Mouse (Mus musculus): ENCODE results near the gene Resf1. TPM values are rescaled to one million over a fixed set of nuclear protein-coding genes. Genes with fewer than 3 reads are reported as not detected.

Gene Resf1
- total RNA-seq, 1 experiment = 124 TPM

- H3K4me1 ChIP-seq (ENCODE audit: control insufficient read depth in 2 of 2, insufficient read depth in 2 of 2, low read length in 2 of 2, poor library complexity in 1 of 2) = peaks cover 0 to 1% of the 10 kb centered on the region in 2 experiments; a peak in 1 of 4 replicates
Measured at GRCm38 (mm10) chr6:149383531-149383930, 74.3 kb downstream of the Resf1 start.

More at GRCm38 (mm10) chr6:149383531-149383930, 74.3 kb downstream of the Resf1 start:
- Histone ChIP-seq H3K9me3 (ENCODE audit: control insufficient read depth, insufficient read depth, low read depth, low read length) (no peaks in the 10 kb centered on the region), H3K4me3 (ENCODE audit: insufficient read depth in 1 of 2, low read depth in 1 of 2, low read length in 2 of 2, poor library complexity in 1 of 2, severe bottlenecking in 1 of 2) (no peak overlapping the region), H3K36me3 (ENCODE audit: control insufficient read depth, insufficient read depth, low read length, poor library complexity, severe bottlenecking) (no peaks in the 10 kb centered on the region), H3K27ac (ENCODE audit: insufficient read depth, low read depth, low read length, poor library complexity, severe bottlenecking) (no peak overlapping the region), H3K9ac (ENCODE audit: insufficient read depth, low read depth, low read length, poor library complexity, severe bottlenecking) (no peak overlapping the region)
- no peak for DNase-seq (ENCODE audit: low read depth, low spot score)
- in situ Hi-C loops (cut with MboI; ENCODE audit: low sequenced_read_pairs in 2 of 2, unreplicated experiment in 2 of 2) = no loop called here
- TF ChIP-seq ZNF384 (IDR thresholded peaks at IDR 0.05; ENCODE audit: low read depth, low read length) (no peak), ZC3H11A (IDR thresholded peaks at IDR 0.05; ENCODE audit: borderline replicate concordance, low read depth, low read length) (no peak), CHD2 (IDR thresholded peaks at IDR 0.05; ENCODE audit: low read depth, low read length) (no peak), MAFK (IDR thresholded peaks at IDR 0.05; ENCODE audit: insufficient read depth, low read depth, low read length) (no peak), HCFC1 (IDR thresholded peaks at IDR 0.05; ENCODE audit: borderline replicate concordance, insufficient read depth, low read length) (no peak)

Other genes starting within 250 kb of the Resf1 start
- 10.4 and 11.5 TPM in 2 replicates for gene Dennd5b, start 207.7 kb upstream of the Resf1 start, total RNA-seq (2012; rRNA removed)
- gene Gm10203, start 179.2 kb upstream of the Resf1 start, total RNA-seq (2012; rRNA removed) = not detected in 2 replicates
- 5.3 and 6.8 TPM in 2 replicates for gene Etfbkmt, start 169.6 kb upstream of the Resf1 start, total RNA-seq (2012; rRNA removed)
- 10.9 and 12.6 TPM in 2 replicates for gene Amn1, start 120.7 kb upstream of the Resf1 start, total RNA-seq (2012; rRNA removed)
- gene Bicd1, start 99.5 kb downstream of the Resf1 start, total RNA-seq (2012; rRNA removed) = 8.5 and 12.8 TPM in 2 replicates

Data from ES-E14 (cell line).